Mouse (Mus musculus) cerebellum, postnatal 14 days (tissue): Measurements from ENCODE around the gene Adamtsl4.
A peak's percentile ranks its signal among the peaks of the same experiment; 100 is the strongest.
"Not testable (repeated sequence)": the region's sequence is repeated elsewhere in the genome, so short reads cannot be mapped to it uniquely, and the experiment has no call there.

Experiments used
- DNase-seq, 2 experiments: peaks; one replicate each; pipeline ENCODE4 v3.0.0; 2021; ENCODE audit warnings: mixed read lengths in 2 of 2

Gene Adamtsl4

DNA sequence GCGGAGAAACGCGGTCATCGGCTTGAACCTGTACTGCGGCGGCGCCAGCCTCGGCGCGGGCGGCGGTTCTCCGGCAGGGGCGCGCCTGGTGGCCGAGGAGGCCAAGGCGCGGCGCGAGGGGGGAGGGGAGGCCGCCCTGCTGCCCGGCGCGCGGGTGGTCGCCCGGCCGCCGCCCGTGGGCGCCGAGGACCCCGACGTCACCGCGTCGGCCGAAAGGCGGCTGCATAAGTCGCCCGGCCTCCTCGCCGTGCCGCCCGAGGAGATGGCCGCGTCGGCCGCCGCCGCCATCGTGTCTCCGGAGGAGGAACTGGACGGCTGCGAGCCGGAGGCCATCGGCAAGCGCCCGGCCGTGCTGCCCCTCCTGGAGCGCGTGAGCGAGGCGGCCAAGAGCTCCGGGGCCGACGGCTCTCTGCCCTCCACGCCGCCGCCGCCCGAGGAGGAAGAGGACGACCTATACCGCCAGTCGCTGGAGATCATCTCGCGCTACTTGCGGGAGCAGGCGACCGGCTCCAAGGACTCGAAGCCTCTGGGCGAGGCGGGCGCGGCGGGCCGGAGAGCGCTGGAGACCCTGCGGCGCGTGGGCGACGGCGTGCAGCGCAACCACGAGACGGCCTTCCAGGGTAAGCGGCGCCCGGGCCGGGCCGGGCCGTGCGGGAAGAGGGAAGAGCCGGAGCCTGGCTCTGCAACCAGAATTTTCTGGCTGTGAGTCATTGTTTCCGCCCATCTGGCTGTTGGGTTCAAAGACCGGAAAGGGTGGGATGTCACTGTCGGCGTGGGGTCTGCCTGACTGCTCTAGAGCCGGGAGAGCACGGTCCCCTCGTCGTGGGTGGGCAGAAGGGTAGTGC lies 28.6 kb downstream of the Adamtsl4 start:
- peak; percentile 71 to 73 for DNase-seq

DNA sequence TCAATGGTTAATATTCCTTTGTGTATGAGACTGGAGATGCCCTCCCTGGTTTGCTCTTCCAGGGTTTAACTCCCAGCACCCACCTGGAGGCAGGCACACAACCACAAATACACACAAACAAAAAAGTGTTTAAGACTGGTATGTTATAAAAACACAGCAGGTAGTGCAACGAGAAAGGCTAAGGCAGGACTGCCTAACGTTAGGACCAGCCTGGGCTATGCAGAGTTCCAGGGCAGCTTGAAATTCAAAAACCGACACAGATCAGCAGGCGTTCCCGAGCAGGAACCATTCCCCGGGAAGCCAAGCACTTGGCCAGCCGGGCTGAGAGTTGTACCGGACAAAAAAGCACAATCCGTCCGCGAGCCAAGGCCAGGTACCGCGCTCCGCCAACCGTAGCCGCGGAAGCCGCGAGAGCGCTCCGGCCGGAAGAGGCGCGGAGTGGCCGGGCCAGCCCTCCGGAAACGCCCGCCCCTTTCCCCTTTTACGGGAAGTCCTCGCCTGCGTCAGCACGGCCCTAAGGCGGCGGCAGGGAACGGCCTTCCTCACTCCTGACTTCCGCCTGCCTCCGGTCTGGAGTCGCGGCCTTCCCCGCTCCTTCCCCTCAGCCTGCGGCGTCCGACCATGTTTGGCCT lies 29.4 kb downstream of the Adamtsl4 start, which contains the start of gene Mcl1:
Mcl1 (plus strand) TSS at position 553 of the 632 bp plus-strand sequence.
- peak; percentile 94 to 96 for DNase-seq

DNA sequence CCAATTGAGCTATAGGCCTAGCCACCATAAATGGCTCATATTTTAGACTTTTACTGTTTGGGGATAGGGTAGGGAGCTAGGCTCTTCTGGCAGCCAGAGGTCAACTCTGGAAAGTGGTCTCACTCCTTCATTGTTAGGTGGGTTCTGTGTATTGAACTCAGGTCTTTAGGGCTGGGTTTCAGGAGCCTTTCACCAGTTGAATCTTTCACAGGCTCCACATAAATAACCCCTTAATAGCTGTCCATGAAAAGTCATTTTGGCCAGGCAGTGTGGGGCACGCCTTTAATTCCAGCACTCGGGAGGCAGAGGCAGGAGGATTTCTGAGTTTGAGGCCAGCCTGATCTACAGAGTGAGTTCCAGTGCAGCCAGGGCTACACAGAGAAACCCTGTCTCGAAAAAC lies 30.0 kb downstream of the Adamtsl4 start:
- DNase-seq = no peak

DNA sequence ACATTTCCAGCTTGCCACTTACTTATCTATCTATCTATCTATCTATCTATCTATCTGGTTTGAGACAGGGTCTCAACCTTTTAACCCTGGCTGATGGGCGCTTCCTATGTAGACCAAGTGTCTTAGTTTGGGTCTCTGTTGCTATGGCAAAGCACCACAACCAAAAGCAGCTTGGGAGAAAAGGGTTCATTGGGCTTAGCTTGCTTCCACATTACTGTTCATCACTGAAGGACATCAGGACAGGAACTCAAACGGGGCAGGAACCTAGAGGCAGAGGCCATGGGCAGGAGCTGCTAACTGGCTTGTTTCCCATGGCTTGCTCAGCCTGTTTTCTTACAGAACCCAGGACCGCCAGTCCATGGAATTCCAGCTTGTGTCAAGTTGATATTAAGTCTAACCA lies 30.6 kb downstream of the Adamtsl4 start:
- no peak for DNase-seq

DNA sequence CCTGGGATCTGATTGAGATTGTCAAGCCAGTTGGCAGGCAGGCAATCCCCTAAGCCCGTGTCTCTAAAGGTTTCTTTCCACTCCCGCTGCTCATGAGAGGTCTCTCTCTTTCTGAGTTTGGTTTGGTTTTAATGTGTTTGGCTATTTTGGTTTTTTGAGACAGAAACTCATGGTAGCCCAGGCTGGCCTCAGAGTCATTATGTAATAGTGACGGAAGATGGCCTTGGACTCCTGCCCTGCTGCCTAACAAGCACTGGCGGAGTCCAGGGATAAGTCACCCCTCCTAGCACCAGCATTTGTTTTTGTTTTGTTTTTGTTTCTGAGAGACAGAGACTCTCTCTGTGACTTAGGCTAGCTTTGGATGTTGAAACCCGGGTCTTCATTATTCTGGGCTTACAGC lies 32.3 kb downstream of the Adamtsl4 start:
- no peak for DNase-seq

DNA sequence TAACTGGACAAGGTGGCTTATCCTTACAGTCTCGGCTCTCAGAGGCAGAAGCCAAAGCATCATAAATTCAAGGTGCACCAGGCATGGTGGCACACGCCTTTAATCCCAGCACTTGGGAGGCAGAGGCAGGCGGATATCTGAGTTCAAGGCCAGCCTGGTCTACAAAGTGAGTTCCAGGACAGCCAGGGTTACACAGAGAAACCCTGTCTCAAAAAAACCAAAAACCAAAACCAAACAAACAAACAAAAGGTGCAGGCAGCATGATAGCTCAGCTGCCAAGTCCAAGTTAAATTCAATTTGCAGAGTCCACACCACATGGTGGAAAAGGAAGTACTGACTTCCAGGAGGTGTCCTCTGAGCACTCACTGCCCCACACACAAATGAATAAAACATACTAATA lies 33.3 kb downstream of the Adamtsl4 start:
- not testable (repeated sequence) for DNase-seq

DNA sequence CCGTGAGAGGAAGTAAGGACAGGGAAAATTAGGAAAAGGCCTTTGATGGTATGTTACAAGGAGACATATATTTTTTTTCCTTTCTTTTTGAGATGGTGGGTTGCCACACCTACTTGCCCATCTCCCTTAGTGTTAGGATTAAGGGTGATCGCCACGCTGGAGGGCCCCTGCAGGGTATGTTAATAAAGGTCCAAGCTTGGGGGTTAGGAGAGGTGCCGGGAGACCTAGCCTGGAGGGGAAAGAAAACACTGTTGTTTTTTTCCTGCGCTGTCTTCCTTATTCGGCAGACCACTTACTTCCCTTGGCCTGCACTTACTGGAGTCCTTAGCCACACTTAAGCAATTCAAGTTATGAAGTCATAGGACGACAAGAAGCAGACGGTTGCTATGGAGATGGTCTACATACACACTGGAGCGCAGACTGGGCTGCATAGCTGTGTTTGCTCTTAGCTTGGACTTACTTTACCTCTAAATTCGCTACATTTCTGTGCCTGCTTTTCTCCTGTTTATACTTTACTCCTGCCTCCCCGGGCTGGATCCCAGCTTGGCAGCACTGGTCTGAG lies 34.2 kb downstream of the Adamtsl4 start:
- no peak for DNase-seq

DNA sequence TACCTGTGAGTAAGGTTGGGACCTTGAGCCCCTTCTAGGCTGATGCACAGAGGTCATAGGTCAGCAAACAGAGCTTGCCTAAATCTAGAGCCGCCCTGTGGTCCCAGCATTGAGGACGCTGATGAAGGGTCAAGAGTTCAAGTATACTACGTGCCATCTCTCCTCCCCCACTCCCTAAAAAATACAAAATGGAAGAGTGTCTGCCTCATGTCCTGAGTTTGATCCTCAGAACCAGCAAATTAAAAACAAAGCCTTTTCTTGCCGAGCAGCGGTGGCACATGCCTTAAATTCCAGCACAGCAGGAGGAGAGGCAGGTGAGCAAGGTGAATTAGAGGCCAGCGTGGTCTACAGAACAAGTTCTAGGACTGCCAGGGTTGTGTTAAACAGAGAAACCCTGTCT lies 34.8 kb downstream of the Adamtsl4 start:
- DNase-seq = no peak

DNA sequence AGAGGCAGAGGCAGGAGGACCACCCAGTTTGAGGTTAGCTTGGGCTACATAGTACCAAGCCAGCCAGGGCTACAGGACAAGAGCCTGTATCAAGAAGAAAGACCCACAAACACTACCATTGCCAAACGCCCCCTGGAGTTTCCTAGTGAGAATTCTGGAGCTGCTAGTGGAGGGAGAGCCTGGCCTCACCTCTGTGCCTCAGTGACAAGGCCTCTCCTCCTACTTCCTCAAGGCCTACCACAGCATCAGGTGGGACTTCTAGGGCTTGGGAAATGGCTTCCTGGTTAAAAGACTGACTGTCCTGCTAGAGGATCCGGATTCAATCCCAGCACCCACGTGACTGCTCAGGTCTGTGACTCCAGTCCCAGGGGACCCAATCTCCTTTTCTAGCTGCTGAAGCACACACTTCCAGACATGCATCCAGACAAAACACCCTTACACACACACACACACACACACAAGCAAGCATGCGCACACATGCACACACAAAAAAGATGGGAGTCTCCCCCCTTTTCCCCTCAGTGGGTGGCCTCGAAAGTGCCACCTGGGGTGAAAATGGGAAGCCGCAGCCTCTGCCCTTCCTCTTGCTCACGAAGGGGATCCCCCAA lies 35.4 kb downstream of the Adamtsl4 start:
- no peak for DNase-seq

DNA sequence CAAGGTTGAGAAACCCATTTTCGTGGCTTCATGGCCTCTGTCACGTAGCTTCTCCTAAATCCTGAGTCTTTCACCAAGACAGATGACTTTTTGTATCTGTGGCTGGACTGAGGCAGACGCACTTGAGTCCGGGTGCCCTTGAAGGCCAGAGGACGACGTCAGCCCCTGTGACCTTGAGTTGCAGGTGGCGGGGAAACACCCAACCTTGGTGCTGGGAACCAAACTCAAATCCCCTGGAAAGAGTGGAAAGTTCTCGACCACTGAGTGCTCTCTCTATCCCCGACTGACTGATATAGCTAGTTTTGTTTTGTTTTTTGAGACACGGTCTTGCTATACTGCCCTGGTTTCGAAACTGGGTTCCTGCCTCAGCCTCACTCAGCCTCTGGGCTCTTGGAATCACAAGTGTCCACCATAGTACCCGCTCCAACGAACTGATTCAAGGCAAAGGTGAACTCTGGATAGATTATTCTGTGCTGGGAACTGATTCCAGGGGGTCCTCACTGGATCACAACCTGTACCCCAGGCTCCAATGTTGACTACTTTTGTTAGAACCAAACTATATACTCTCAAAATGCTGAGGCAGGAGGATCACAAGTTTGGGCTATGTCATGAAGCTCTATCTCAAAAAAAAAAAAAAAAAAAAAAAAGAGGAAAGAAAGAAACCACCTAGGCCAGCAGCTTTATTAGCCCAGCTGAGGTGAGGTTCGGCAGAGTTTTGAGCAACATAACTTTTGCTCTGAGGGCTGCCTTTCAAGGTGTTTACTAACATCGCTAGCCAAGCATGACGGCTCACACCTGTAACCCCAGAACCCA lies 36.1 kb downstream of the Adamtsl4 start:
- DNase-seq = no peak

DNA sequence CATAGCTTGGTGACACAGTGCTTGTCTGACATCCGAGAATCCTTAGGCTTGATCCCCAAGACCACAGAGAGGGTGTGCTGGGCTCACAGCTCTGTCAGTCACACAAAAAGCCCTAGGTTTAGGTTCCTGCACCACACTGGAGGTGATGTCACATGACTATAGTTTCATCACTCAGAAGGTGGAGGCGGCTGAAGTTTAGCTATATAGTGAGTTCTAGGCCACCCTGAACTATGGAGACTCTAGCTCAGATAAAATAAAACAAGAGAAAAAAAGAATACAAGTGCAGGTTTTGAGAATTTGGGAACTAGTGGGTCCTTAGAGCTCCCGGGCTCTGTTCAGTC lies 36.7 kb downstream of the Adamtsl4 start:
- DNase-seq = no peak

DNA sequence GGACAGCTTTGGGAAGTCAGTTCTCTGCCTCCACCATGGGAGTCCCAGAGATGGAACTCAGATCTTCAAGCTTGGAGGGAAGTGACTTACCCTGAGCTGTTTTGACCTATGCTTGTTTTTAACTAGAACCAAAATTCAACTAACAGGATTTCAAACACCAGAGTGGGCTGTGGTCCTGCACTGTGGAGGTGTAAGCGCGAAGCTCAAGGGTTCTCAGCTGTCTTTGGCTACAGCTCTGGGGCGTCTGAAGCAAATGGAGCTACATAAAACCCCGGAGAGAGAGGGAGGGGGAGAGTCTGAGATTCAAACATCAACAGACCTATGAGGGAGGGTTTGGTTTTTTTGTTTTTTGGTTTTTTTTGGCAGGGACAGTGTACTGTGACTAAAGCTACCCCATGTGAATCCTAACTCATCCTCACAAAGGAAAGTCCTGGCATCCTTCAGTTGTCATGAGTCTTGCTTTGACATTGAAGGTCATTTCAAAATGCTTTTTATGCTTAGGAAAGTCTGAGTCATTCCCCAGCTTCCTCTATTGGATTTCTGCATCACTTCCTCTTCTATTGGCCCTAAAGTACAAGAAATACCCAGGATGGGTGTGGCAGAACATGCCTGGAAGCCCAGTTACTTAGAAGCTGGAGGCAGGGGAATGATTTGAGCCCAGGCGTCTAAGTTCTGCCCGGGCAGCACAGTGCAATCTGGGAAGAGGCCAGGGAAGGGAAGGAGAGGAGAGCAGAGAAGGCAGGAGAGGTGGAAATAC lies 37.3 kb downstream of the Adamtsl4 start:
- DNase-seq = no peak

DNA sequence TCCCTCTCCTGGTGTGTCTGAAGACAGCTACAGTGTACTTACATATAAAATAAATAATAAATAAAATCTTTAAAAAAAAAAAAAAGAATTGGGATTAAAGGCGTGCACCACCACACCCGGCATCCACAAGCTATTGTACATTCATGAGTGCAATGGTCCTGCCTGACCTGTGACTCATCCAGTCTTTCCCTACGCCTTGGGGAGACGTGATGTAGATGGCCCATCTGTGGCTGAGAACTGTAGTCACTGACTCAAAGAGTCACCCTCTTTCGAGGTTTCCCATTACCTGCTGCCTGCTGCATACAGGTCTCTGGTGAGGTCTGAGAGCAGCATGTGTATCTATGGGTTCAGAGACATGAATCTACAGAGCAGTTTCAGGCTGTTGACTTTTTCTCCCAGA lies 39.7 kb downstream of the Adamtsl4 start:
- DNase-seq = no peak

DNA sequence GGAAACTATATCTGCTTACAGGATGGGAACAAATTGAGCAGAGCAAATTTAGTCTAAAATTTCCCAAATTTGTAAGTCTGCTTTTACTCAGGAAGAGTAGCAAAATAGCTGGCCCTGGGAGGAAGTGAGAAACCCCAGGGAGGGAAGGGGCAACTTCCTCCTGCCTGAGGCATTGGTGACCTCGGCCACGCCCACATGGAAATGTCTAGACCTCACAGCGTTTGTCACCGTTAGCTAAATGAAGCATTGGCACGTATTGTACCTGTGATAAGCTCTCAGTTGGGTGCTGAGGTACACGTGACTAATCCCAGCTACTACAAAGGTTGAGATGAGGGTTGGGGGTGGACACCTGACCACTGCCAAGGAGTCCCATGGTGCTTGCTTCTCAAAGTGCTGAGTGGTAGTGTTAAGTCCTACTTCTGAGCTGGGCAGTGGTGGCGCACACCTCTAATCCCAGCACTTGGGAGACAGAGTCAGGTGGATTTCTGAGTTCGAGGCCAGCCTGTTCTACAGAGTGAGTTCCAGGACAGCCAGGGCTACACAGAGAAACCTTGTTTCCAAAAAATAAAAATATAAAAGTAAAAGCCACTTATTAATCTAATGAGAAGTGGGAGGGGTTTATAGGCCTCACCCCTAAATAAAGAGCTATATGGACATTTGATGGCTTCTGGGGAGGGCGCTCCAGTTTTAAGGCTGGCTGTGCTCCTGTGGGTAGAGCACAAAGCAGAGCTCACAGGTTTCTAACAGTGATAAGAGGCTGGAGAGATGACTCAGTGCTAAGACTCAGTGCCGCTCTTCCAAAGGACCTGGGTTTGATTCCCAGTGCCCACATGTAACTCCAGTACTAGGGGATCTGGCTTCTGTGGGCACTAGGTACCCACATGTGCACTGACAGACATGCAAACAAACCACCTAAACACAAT lies 42.1 kb downstream of the Adamtsl4 start:
- DNase-seq = no peak

DNA sequence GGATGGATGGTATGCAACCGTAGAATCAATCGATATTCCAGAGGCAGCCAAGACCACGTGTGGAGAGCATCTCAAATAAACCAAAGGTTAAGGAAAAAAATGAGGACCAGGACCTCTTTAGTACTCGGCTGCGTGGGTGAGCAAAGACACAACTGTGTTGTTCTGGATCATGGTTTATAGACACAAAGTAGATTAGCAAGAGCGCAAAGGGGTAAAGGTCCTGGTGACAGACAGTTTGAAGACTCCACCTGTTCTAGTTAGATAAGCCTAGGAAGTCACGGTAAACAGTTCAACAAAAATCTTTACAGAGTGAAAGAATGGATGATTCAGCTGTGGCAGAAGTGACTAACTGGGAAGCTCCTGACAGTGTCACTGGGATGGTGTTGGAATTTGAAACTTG lies 44.6 kb downstream of the Adamtsl4 start:
- DNase-seq = no peak

DNA sequence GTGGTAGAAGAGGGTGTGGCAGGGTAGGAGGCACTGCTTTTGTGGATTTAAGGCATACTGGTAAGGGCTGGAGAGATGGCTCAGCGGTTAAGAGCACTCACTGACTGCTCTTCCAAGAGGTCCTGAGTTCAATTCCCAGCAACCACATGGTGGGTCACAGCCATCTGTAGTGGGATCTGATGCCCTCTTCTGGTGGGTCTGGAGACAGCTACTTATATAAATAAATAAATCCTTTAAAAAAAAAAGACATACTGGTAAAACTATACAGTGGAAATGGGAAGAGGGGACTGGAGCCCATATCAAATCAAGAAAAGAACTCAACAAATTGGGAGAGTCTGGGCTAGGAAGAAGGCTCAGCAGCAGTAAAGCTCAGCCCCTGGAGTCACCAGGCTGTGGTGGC lies 48.0 kb downstream of the Adamtsl4 start:
- no peak for DNase-seq

DNA sequence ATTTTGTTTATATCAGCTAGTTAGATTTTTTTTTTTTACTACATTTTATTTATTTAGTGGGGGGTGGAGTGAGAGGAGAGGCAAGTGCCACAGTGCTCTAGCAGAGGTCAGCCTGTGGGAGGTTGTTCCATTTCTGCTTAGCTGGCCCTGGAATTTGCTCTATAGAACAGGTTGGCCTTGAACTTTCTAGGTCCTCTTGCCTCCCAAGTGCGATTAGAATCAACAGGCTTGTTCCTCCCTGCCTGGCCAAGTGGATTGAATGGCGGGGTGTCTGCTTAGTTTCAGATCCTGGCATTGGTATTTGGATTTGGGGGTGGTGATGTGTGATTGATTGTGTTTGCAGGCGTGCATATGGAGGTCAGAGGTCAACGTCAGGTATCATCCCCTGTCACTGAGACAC lies 51.6 kb downstream of the Adamtsl4 start:
- no peak for DNase-seq

DNA sequence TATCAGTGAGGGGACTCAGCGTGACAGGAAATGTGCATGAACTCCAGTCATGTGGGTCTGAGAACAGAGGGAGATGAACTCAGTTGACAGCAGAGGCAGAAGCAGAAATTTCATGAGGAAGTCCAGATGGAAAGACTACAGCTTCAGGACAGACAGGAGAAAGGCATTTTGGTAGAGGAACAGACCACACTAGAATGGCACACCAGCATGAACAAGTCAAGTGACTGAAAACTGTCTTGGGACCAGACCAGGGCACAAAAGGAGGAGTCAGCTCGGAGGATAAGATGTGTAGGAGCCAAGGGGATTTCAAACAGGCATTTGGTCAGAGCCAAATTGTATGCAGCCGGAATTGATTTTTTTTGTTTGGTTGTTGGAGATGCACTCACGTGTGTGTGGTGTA lies 52.1 kb downstream of the Adamtsl4 start:
- DNase-seq = no peak

DNA sequence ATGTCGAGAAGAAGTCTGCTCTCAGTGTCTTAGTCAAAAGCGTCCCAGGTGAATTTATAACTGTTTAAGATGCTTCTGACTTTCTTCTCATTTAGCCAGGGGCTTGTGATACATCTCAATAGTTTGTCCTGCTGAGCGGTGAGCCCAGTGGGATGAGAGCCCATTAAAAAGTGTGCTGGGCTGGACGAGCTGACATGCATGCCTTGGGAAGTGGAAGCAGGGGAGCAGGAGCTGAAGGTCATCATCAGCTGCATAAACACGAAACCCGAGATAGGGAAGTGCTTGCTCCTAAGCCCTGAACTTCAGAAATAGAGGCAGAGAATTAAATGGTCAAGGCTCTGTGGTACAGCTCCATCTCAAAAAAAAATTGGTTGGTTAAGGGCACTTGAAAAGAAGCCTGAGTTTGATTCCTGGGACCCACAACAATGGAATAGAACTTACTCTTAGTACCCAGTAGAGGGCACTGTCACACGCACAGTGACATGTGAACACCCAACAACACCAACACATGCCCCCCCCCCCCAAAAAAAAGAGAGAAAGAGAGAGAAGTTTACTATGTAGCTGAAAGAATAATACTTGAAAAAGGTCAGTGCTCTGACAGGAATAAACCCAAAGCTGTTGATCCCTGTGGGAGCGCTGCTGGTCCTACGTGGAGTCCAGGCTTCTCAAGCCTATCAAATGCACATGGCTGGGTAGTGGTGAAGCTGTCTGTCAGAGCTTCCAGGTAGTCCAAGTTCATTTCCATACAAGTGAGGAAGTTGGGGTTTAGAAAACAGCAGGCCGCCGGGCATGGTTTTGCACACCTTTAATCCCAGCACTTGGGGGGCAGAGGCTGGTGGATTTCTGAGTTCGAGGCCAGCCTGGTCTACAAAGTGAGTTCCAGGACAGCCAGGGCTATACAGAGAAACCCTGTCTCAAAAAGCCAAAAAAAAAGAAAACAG lies 54.8 kb downstream of the Adamtsl4 start:
- no peak for DNase-seq

DNA sequence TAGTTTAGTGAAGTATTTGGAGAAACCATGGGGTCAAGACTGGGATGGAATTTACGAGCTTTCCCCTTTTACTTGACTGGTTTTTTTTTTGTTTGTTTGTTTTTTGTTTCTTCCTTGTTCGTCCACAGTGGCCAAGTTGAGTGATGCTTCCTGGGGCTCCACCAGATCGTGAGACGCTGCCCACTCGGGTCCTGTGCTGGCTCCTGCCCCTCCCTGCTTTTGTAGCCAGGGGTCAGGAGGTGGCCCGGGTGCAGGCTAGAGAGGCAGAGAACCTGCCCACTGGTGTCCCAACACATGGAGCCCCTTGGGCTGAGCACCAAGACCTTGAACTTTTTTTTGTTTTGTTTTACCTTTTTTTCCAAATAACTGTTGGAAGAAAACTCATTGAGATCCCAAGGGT lies 56.4 kb downstream of the Adamtsl4 start:
- DNase-seq = no peak
